Mouse (Mus musculus) heart, embryonic 14.5 days (tissue): ENCODE data around the gene Slc6a16. TPM values are rescaled to one million over a fixed set of nuclear protein-coding genes. Genes with fewer than 3 reads are reported as not detected.

ENCODE experiments used
- ATAC-seq: fragments of 200-750 bp; cut with Nextera tagmentation; 2 replicates; pipeline ENCODE4 v1.8.0; 2017; ENCODE audit warnings: low read depth, moderate TSS enrichment; ENCODE audit not compliant: insufficient number of reproducible peaks, insufficient read depth, low FRiP score
- H3K27ac ChIP-seq, 2 experiments: fragments of 200-500 bp in 1 of 2; fragments of 300-500 bp in 1 of 2; sonication (generic) in 1 of 2; replicated peaks in 1 of 2; 2 replicates each; pipeline ENCODE4 v1.5.1; 2012 to 2014; ENCODE audit warnings: low read depth in 2 of 2, low read length in 2 of 2, control low read depth in 1 of 2, mild to moderate bottlenecking in 1 of 2, mixed read lengths in 1 of 2; ENCODE audit not compliant: control insufficient read depth in 1 of 2, insufficient read depth in 1 of 2
- H3K27me3 ChIP-seq: fragments of 300-500 bp; sonication (generic); 2 replicates; pipeline ENCODE4 v1.6.1; 2014; ENCODE audit warnings: mild to moderate bottlenecking, low read length, control low read depth; ENCODE audit not compliant: control insufficient read depth, insufficient read depth
- H3K36me3 ChIP-seq: fragments of 300-500 bp; sonication (generic); 2 replicates; pipeline ENCODE4 v1.6.1; 2014; ENCODE audit warnings: mild to moderate bottlenecking, control low read depth, low read length, mixed read lengths; ENCODE audit not compliant: control insufficient read depth, insufficient read depth
- H3K4me1 ChIP-seq, 2 experiments: fragments of 200-500 bp in 1 of 2; fragments of 300-500 bp in 1 of 2; sonication (generic) in 1 of 2; 2 replicates each; pipeline ENCODE4 v1.6.1; 2012 to 2014; ENCODE audit warnings: low read length in 2 of 2, control low read depth in 1 of 2, mixed read lengths in 1 of 2; ENCODE audit not compliant: control insufficient read depth in 2 of 2, insufficient read depth in 2 of 2
- H3K4me2 ChIP-seq: fragments of 300-500 bp; sonication (generic); 2 replicates; pipeline ENCODE4 v1.6.1; 2014; ENCODE audit warnings: mild to moderate bottlenecking, low read length
- H3K4me3 ChIP-seq, 2 experiments: fragments of 200-500 bp in 1 of 2; fragments of 300-500 bp in 1 of 2; sonication (generic) in 1 of 2; 2 replicates each; pipeline ENCODE4 v1.5.1; 2012 to 2014; ENCODE audit warnings: low read length in 2 of 2, mild to moderate bottlenecking in 2 of 2, control low read depth in 1 of 2, low read depth in 1 of 2, moderate library complexity in 1 of 2; ENCODE audit not compliant: control insufficient read depth in 1 of 2, insufficient read depth in 1 of 2
- H3K9ac ChIP-seq: fragments of 300-500 bp; sonication (generic); 2 replicates; pipeline ENCODE4 v1.6.1; 2014; ENCODE audit warnings: mild to moderate bottlenecking, low read length
- H3K9me3 ChIP-seq: fragments of 300-500 bp; sonication (generic); 2 replicates; pipeline ENCODE4 v1.6.1; 2016; ENCODE audit warnings: low read length, control low read depth; ENCODE audit not compliant: control insufficient read depth
- WGBS: fragments of 180-500 bp; shearing (Covaris S2); extraction: QIAGEN DNeasy Blood & Tissue Kit; methylation state at CpG from one replicate; pipeline ENCODE4 v1.1.7; 2014; 5-methylcytosine and 5-hydroxymethylcytosine counted together
- polyA plus RNA-seq: library from polyadenylated mRNA; unstranded; fragments of >200 nt; fragmentation: Nextera tagmentation; extraction: Ambion mirVana; gene quantifications from 2 replicates; pipeline ENCODE4 v1.2.1, GENCODE M21; 2014

Gene Slc6a16
- polyA plus RNA-seq, 1 experiment from 2014 or later: 0.38 TPM

DNA sequence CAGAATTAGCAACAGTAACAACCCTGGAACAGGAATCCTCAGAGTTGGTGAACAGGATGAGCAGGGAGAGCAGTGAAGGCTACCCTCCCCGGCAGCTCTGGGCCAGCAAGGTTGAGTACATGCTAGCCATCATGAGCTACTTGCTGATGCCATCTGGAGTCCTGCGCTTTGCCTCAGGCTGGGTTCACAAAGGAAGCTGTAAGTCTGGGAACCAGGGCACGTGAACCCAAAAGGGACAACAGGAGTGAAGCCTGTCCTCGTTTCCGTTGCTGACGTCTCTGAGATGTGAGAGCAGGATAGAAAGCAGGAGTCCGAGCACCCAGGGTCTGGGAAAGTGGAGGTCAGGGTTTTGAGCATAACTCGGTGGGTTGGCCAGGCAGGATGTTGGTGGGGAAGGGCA is 18.4 kb downstream of the Slc6a16 start:
- Histone ChIP-seq H3K27ac (no peak overlapping the region), H3K4me2 (no peak overlapping the region), H3K36me3 (no peaks in the 10 kb centered on the region), H3K9me3 (no peaks in the 10 kb centered on the region), H3K9ac (no peak overlapping the region), H3K4me3 (no peak overlapping the region), H3K4me1 (peaks cover 25 to 34% of the 10 kb centered on the region in 2 experiments), H3K27me3 (no peaks in the 10 kb centered on the region)
- WGBS: 81% methylated on average over 8 of the region's 8 CpGs
- no peak for ATAC-seq

DNA sequence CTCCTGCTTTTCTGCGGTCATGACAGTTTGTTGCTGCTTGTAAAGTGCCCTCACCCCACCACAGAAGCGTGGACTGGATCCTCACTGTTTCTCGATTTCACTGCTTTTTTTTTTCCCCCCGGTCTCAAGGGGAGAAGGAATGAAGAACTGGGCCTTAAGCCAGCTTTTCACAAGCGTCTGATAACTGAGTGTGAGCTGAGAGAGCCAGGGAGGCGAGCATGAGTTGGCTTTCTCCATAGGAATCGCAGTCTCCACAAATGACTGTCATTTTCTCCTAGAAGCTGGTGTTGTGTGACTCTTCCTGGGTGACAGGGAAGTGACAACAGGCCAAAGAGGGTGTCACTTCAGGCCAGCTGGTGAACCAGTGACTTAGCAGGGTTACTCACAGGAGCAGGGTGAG is 21.4 kb downstream of the Slc6a16 start:
- peak overlapping the region; percentile 74 to 80 for H3K27ac ChIP-seq
- H3K4me2 ChIP-seq: 0 out of 2 replicates have a peak overlapping the region, but pooled peaks have one; percentile 7
- 0 out of 2 replicates have a peak, but pooled peaks have one; percentile 11 for ATAC-seq
- H3K9ac ChIP-seq: no peak overlapping the region
- peaks cover 25 to 32% of the 10 kb centered on the region in 2 experiments for H3K4me1 ChIP-seq
- H3K9me3 ChIP-seq: no peaks in the 10 kb centered on the region
- no peaks in the 10 kb centered on the region for H3K36me3 ChIP-seq
- WGBS: 9% methylated on average over 7 of the region's 7 CpGs
- H3K27me3 ChIP-seq: no peaks in the 10 kb centered on the region
- no peak overlapping the region for H3K4me3 ChIP-seq

DNA sequence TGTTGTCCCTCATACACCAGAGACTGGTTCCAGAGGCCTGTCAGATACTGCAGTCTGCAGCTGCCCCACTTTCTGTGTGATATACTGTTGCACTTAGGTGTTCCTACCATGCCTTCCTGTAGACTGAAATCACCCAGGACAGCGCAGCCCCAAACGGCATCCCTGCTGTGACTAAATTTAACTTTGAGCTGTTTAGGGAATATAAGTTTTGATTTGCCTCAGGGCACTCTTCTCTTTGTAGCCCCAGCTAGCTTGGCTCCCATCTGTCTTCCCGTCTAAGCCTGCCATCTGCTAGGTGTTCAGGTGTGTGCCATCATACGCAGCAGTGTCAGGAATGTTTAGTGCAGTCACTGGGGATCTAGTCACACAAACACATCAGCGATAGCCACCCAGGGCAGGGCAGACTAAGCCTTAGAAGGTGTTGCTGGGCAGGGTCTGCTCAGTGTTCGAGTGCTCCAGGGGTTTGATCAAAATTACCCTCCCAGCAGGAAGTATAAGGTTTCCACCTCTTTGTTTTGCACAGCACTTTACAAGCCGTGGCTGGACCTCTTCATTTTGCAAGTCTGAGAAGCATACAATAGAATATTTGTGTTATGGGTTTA is 22.2 kb downstream of the Slc6a16 start:
- Histone ChIP-seq H3K36me3 (no peaks in the 10 kb centered on the region), H3K9ac (no peak overlapping the region), H3K27ac (peak overlapping the region; percentile 74 to 80; a peak in 3 of 4 replicates), H3K4me2 (no peak overlapping the region), H3K27me3 (no peaks in the 10 kb centered on the region), H3K9me3 (no peaks in the 10 kb centered on the region), H3K4me3 (no peak overlapping the region), H3K4me1 (peaks cover 25 to 26% of the 10 kb centered on the region in 2 experiments)
- 55% methylated on average over 7 of the region's 7 CpGs for WGBS
- ATAC-seq: no peak

DNA sequence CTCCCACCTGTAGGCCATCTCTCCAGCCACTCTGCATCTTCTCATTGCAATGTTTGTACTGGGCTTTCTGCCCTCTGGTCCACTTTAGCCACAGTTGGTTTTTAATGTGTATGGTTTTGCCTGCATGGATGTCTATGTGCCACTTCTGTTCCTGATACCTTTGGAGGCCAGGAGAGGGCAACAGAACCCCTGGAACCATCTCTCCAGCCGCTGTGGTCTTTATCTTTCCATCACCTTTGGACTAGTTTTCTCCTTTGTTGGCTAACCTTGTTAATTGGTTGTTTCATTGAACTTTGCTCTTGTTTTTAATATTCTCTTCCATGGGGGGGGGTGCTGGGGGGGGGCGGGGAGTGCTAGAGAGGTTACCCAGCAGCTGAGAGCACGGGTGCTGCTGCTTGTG is 23.5 kb downstream of the Slc6a16 start:
- H3K4me3 ChIP-seq: no peak overlapping the region
- no peak overlapping the region for H3K27ac ChIP-seq
- WGBS: 66% methylated on average over 3 of the region's 3 CpGs
- H3K27me3 ChIP-seq: no peaks in the 10 kb centered on the region
- no peak overlapping the region for H3K4me2 ChIP-seq
- H3K9ac ChIP-seq: no peak overlapping the region
- ATAC-seq: no peak
- no peaks in the 10 kb centered on the region for H3K36me3 ChIP-seq
- peaks cover 25 to 26% of the 10 kb centered on the region in 2 experiments for H3K4me1 ChIP-seq
- no peaks in the 10 kb centered on the region for H3K9me3 ChIP-seq

DNA sequence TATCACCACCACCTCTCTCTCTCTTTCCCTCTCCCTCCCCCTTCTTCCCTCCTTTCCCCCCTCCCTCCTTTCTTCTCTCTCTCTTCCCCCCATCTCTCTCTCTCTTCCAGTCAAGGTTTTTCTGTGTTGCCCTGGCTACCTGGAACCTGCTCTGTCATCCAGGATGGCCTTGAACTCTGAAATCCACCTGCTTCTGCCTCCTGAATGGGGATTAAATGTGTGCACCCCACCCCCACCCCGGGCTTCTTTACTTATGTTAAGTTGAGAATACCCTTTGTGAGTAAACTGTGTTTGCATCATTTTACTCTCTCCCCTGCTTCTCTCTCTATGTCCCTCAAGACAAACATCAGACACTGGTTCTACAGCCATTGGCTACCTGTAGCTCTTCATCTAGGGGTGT is 24.6 kb downstream of the Slc6a16 start:
- Histone ChIP-seq H3K4me1 (peaks cover 24 to 25% of the 10 kb centered on the region in 2 experiments), H3K4me3 (no peak overlapping the region), H3K27ac (no peak overlapping the region), H3K9me3 (no peaks in the 10 kb centered on the region), H3K9ac (no peak overlapping the region), H3K4me2 (no peak overlapping the region), H3K36me3 (no peaks in the 10 kb centered on the region), H3K27me3 (no peaks in the 10 kb centered on the region)
- ATAC-seq: no peak
- 50% methylated on average over 1 of the region's 1 CpGs for WGBS

DNA sequence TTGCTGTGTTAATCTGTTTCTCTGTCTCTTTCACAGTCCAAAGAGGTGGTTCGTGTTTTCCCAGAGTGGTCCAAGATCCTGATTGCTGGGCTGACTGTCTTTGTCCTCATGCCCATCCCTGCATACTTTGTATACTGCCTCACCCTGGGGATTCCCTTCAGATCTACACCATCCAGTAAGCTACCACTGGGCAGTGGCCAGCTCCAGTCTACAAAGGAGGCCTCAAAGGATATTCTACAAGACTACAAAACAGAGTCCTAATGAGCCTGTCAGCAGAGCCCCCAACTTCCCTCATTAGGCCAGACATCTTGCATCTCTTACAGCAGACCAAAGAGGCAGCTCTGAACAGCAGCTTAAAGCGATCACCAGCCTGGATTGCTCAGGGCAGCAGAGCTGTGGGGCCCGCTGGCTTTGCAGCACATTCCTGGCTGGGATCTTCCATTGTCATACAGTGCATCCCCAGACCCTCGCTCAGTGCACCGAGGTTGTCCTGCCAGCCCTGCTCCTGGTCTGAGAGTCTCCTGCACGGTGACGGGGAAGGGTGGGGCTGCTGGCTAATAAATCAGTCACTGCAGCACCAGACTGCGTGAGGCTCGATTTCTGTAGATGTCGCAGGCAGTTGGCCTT is 32.0 kb downstream of the Slc6a16 start:
- Histone ChIP-seq H3K9ac (no peak overlapping the region), H3K36me3 (no peaks in the 10 kb centered on the region), H3K4me3 (no peak overlapping the region), H3K4me2 (no peak overlapping the region), H3K27me3 (peaks cover 8% of the 10 kb centered on the region; the same call in 1 of the 2 replicates), H3K9me3 (no peaks in the 10 kb centered on the region), H3K4me1 (peaks cover 4 to 9% of the 10 kb centered on the region in 2 experiments; a peak in 3 of 4 replicates), H3K27ac (no peak overlapping the region)
- no peak for ATAC-seq
- 82% methylated on average over 10 of the region's 10 CpGs for WGBS

DNA sequence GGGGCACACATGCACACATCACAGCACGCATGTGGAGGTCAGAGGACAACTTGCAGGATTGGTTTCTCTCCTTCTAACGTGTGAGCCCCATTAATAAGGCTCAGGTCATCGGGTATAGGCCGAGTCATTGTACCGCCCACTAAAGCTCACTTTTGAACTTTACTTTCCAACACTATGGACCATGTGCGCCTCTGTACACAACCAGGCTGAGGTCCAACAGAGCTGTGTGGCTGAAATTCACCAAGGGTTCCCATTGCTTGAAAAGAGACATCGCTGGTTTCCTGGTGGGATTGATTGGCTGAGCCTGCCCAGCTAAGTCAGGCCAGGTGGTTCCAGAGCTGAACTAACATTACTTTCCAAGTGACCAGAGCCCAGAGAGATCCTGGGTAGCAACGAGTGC is 32.8 kb downstream of the Slc6a16 start:
- Histone ChIP-seq H3K36me3 (no peaks in the 10 kb centered on the region), H3K4me3 (no peak overlapping the region), H3K27me3 (peaks cover 8% of the 10 kb centered on the region; the same call in 1 of the 2 replicates), H3K4me1 (peaks cover 4 to 9% of the 10 kb centered on the region in 2 experiments; a peak in 3 of 4 replicates), H3K9me3 (no peaks in the 10 kb centered on the region), H3K27ac (no peak overlapping the region), H3K4me2 (no peak overlapping the region), H3K9ac (no peak overlapping the region)
- 85% methylated on average over 8 of the region's 8 CpGs for WGBS
- no peak for ATAC-seq
